Mouse (Mus musculus) 3T3-L1 (cell line): Measurements from ENCODE around the gene Mroh7.
"Not testable (repeated sequence)": the region's sequence is repeated elsewhere in the genome, so short reads cannot be mapped to it uniquely, and the experiment has no call there.

Experiments used
- DNase-seq: peaks from one replicate; pipeline ENCODE4 v3.0.0-alpha.2; 2015; ENCODE audit warnings: low read depth, low spot score

The Mroh7 gene

GRCm38 (mm10) chr4:106730814-106731213 lies at the start of gene Mroh7:
Mroh7 (minus strand) TSS chr4:106730925.
- no peak for DNase-seq

- DNase-seq = no peak
Observed at GRCm38 (mm10) chr4:106780045-106780444, 49.3 kb upstream of the Mroh7 start.

GRCm38 (mm10) chr4:106778116-106778788 lies 47.5 kb upstream of the Mroh7 start:
- DNase-seq = peak; percentile 98

- no peak for DNase-seq
Observed at GRCm38 (mm10) chr4:106776998-106777397, 46.3 kb upstream of the Mroh7 start.

- DNase-seq = not testable (repeated sequence)
Observed at GRCm38 (mm10) chr4:106775767-106776166, 45.0 kb upstream of the Mroh7 start.

GRCm38 (mm10) chr4:106772558-106772957 lies 41.8 kb upstream of the Mroh7 start:
- no peak for DNase-seq

- no peak for DNase-seq
Observed at GRCm38 (mm10) chr4:106769306-106769705, 38.6 kb upstream of the Mroh7 start.

- no peak for DNase-seq
Observed at GRCm38 (mm10) chr4:106764166-106764565, 33.4 kb upstream of the Mroh7 start.

- no peak for DNase-seq
Observed at GRCm38 (mm10) chr4:106751726-106752125, 21.0 kb upstream of the Mroh7 start.

GRCm38 (mm10) chr4:106749699-106750098 lies 19.0 kb upstream of the Mroh7 start:
- DNase-seq = peak; percentile 56

GRCm38 (mm10) chr4:106747001-106747580 lies 16.4 kb upstream of the Mroh7 start:
- DNase-seq = no peak

GRCm38 (mm10) chr4:106745862-106746261 lies 15.1 kb upstream of the Mroh7 start:
- no peak for DNase-seq

- no peak for DNase-seq
Observed at GRCm38 (mm10) chr4:106737904-106738303, 7.2 kb upstream of the Mroh7 start.

GRCm38 (mm10) chr4:106736884-106737283 lies 6.2 kb upstream of the Mroh7 start:
- not testable (repeated sequence) for DNase-seq

GRCm38 (mm10) chr4:106733636-106734035 lies 2.9 kb upstream of the Mroh7 start, which contains the start of gene Fam151a:
Fam151a (plus strand) TSS chr4:106733889.
- DNase-seq = no peak

GRCm38 (mm10) chr4:106720631-106721030 lies 10.1 kb downstream of the Mroh7 start:
- DNase-seq = no peak

- DNase-seq = peak; percentile 7
Observed at GRCm38 (mm10) chr4:106713622-106714021, 17.1 kb downstream of the Mroh7 start.

GRCm38 (mm10) chr4:106708408-106708807 lies 22.3 kb downstream of the Mroh7 start:
- peak; percentile 83 for DNase-seq

- peak; percentile 32 for DNase-seq
Observed at GRCm38 (mm10) chr4:106707957-106708356, 22.8 kb downstream of the Mroh7 start.

GRCm38 (mm10) chr4:106705096-106705665 lies 25.5 kb downstream of the Mroh7 start:
- DNase-seq = no peak

GRCm38 (mm10) chr4:106704416-106704815 lies 26.3 kb downstream of the Mroh7 start:
- no peak for DNase-seq

- DNase-seq = no peak
Observed at GRCm38 (mm10) chr4:106703956-106704355, 26.8 kb downstream of the Mroh7 start.

- no peak for DNase-seq
Observed at GRCm38 (mm10) chr4:106700798-106701197, 29.9 kb downstream of the Mroh7 start.
